Mouse (Mus musculus) heart, embryonic 12.5 days (tissue): Measurements from ENCODE around the gene Syt2. TPM values are rescaled to one million over a fixed set of nuclear protein-coding genes. Genes with fewer than 3 reads are reported as not detected.
A peak's percentile ranks its signal among the peaks of the same experiment; 100 is the strongest.

Experiments
- ATAC-seq: fragments of 200-750 bp; cut with Nextera tagmentation; 2 replicates; pipeline ENCODE4 v1.8.0; 2017; ENCODE audit warnings: moderate TSS enrichment, moderate library complexity; ENCODE audit not compliant: insufficient number of reproducible peaks, low FRiP score
- H3K27ac ChIP-seq: fragments of 300-500 bp; sonication (generic); 2 replicates; pipeline ENCODE4 v1.5.1; 2016; ENCODE audit warnings: mild to moderate bottlenecking, moderate library complexity; ENCODE audit not compliant: poor library complexity, severe bottlenecking
- H3K27me3 ChIP-seq: fragments of 300-500 bp; sonication (generic); replicated peaks from 2 replicates; pipeline ENCODE4 v1.6.1; 2016; ENCODE audit warnings: mild to moderate bottlenecking, moderate library complexity
- H3K36me3 ChIP-seq: fragments of 300-500 bp; sonication (generic); 2 replicates; pipeline ENCODE4 v1.6.1; 2016; ENCODE audit warnings: mild to moderate bottlenecking, moderate library complexity
- H3K4me1 ChIP-seq: fragments of 300-500 bp; sonication (generic); replicated peaks from 2 replicates; pipeline ENCODE4 v1.6.1; 2016; ENCODE audit warnings: mild to moderate bottlenecking
- H3K4me2 ChIP-seq: fragments of 300-500 bp; sonication (generic); 2 replicates; pipeline ENCODE4 v1.6.1; 2016; ENCODE audit warnings: mild to moderate bottlenecking, moderate library complexity
- H3K4me3 ChIP-seq: fragments of 300-500 bp; sonication (generic); 2 replicates; pipeline ENCODE4 v1.5.1; 2016; ENCODE audit warnings: mild to moderate bottlenecking
- H3K9ac ChIP-seq: fragments of 300-500 bp; sonication (generic); 2 replicates; pipeline ENCODE4 v1.6.1; 2016; ENCODE audit warnings: mild to moderate bottlenecking, moderate library complexity
- H3K9me3 ChIP-seq: fragments of 300-500 bp; sonication (generic); replicated peaks from 2 replicates; pipeline ENCODE4 v1.6.1; 2016; ENCODE audit warnings: mild to moderate bottlenecking, moderate library complexity
- WGBS: fragments of 180-500 bp; shearing (Covaris S2); methylation state at CpG from one replicate; pipeline ENCODE4 v1.1.7; 2016; 5-methylcytosine and 5-hydroxymethylcytosine counted together
- microRNA-seq: library from miRNA; unstranded; fragments of <30 nt; microRNA quantifications from one replicate; pipeline ENCODE4, GENCODE M21; 2017
- polyA plus RNA-seq: library from polyadenylated mRNA; unstranded; fragments of >200 nt; fragmentation: Nextera tagmentation; extraction: Ambion mirVana; gene quantifications from 2 replicates; pipeline ENCODE4 v1.2.1, GENCODE M21; 2016

The Syt2 gene
- polyA plus RNA-seq, 1 experiment from 2014 or later: 0.23 TPM

- WGBS: 96% methylated on average over 1 of the region's 1 CpGs
- Histone ChIP-seq H3K9me3 (peaks cover 8% of the 10 kb centered on the region), H3K4me2 (no peak overlapping the region), H3K27me3 (no peaks in the 10 kb centered on the region), H3K27ac (no peak overlapping the region), H3K4me3 (no peak overlapping the region), H3K36me3 (peaks cover 23% of the 10 kb centered on the region), H3K9ac (no peak overlapping the region), H3K4me1 (peaks cover 13% of the 10 kb centered on the region)
- ATAC-seq: no peak
Observed at GRCm38 (mm10) chr1:134796076-134796475, 149.6 kb downstream of the Syt2 start.

- H3K9ac ChIP-seq: no peak overlapping the region
- no peak for ATAC-seq
- 86% methylated on average over 3 of the region's 3 CpGs for WGBS
Observed at GRCm38 (mm10) chr1:134796536-134796935, 150.1 kb downstream of the Syt2 start.

GRCm38 (mm10) chr1:134801758-134802157, 155.3 kb downstream of the Syt2 start:
- peak overlapping the region; percentile 27; the same call in 1 of the 2 replicates for H3K4me3 ChIP-seq
- H3K4me2 ChIP-seq: peak overlapping the region; percentile 59

More at GRCm38 (mm10) chr1:134796536-134796935, 150.1 kb downstream of the Syt2 start:
- H3K4me3 ChIP-seq: no peak overlapping the region
- no peak overlapping the region for H3K27ac ChIP-seq
- H3K36me3 ChIP-seq: peaks cover 23% of the 10 kb centered on the region
- peaks cover 17% of the 10 kb centered on the region for H3K4me1 ChIP-seq
- H3K4me2 ChIP-seq: no peak overlapping the region
- H3K27me3 ChIP-seq: no peaks in the 10 kb centered on the region
- peaks cover 8% of the 10 kb centered on the region for H3K9me3 ChIP-seq

DNA sequence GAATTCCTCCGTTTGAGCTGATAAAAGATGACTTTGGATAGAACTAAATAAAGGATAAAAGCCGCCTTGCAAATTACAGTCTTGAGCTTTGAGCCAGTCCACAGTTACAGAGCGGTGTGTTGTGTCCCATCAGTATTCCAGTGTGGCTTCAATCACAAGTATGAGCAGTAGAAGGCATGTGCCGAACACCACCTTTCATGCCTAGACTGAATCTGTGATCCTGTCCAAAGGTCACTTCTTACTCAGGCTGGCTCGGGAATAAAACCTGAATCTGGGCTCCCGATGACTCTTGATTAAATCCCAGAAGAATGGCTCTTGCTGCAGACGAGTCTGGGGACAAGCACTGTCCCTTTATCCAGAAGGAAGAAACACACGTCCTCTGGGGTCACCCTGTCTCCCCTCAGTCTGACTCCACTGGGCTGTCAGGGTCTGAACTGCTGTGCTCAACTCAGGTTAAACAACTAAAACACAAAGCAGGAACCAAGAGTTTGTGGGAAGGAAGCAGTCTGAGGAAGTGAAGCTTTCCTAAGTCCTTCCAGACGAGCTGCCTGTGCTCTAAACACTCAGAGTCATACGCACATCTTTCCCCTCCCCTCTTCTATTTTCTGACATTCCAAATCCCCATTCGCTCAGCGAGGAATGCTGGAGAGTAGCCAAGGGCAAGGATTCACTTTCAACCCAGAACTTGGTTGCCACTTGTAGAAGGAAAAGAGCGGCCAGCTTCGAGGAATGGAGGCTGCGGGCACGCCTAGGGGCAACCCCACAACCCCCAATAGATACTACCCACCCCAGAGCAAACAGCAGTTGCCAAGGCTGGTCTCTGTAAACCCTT, 157.0 kb downstream of the Syt2 start:
- Histone ChIP-seq H3K9me3 (peaks cover 8% of the 10 kb centered on the region), H3K27ac (peak overlapping the region; percentile 96), H3K4me1 (peaks cover 54% of the 10 kb centered on the region), H3K9ac (peak overlapping the region; percentile 49), H3K4me3 (peak overlapping the region; percentile 24), H3K4me2 (peak overlapping the region; percentile 59), H3K36me3 (peaks cover 14% of the 10 kb centered on the region), H3K27me3 (no peaks in the 10 kb centered on the region)
- WGBS: 31% methylated on average over 16 of the region's 16 CpGs
- ATAC-seq: 0 out of 2 replicates have a peak, but pooled peaks have one; percentile 48

More at GRCm38 (mm10) chr1:134801758-134802157, 155.3 kb downstream of the Syt2 start:
- ATAC-seq: no peak
- Histone ChIP-seq H3K27ac (peak overlapping the region; percentile 21; the same call in 1 of the 2 replicates), H3K4me1 (peaks cover 46% of the 10 kb centered on the region), H3K9ac (0 out of 2 replicates have a peak overlapping the region, but pooled peaks have one; percentile 39), H3K27me3 (no peaks in the 10 kb centered on the region), H3K36me3 (peaks cover 21% of the 10 kb centered on the region), H3K9me3 (peaks cover 8% of the 10 kb centered on the region)
- 90% methylated on average over 7 of the region's 7 CpGs for WGBS

DNA sequence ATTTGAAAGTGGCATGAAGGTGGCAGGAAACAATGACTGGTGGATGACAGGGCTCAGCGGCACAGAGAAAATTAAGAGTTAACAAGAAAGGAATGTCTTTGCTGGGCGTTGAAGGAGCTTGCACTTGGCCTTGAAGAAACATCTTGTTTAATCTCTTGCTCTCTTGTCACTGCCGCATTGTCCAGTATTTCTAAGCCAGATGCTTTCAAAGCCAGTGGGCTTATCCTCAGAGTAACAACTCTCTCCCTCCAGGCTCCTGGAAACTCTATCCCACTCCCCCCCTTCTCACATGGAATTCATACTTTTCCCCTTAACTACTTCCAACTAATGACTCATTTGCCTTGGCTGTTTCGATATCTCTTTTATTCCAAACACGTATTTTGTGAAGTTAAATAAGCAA, 157.9 kb downstream of the Syt2 start:
- H3K4me2 ChIP-seq: 0 out of 2 replicates have a peak overlapping the region, but pooled peaks have one; percentile 59

GRCm38 (mm10) chr1:134805471-134805870, 159.0 kb downstream of the Syt2 start:
- peaks cover 52% of the 10 kb centered on the region for H3K4me1 ChIP-seq
- peaks cover 3% of the 10 kb centered on the region for H3K36me3 ChIP-seq
- no peak overlapping the region for H3K4me3 ChIP-seq
- WGBS: 87% methylated on average over 9 of the region's 9 CpGs
- no peaks in the 10 kb centered on the region for H3K9me3 ChIP-seq
- H3K27ac ChIP-seq: no peak overlapping the region
- no peak overlapping the region for H3K9ac ChIP-seq
- no peak for ATAC-seq
- H3K27me3 ChIP-seq: no peaks in the 10 kb centered on the region
- H3K4me2 ChIP-seq: no peak overlapping the region

More for the DNA sequence above, 157.9 kb downstream of the Syt2 start:
- H3K27ac ChIP-seq: peak overlapping the region; percentile 96
- H3K4me3 ChIP-seq: no peak overlapping the region
- no peak overlapping the region for H3K9ac ChIP-seq
- peaks cover 54% of the 10 kb centered on the region for H3K4me1 ChIP-seq
- no peaks in the 10 kb centered on the region for H3K27me3 ChIP-seq
- H3K36me3 ChIP-seq: peaks cover 5% of the 10 kb centered on the region
- H3K9me3 ChIP-seq: peaks cover 3% of the 10 kb centered on the region
- ATAC-seq: no peak
- WGBS: 39% methylated on average over 5 of the region's 5 CpGs

Small RNA genes within 50 kb of the gene (microRNA-seq; reads per million reads assigned to microRNA genes)
- not detected for gene Gm22232

Other genes starting within 250 kb of the Syt2 start
- gene Cyb5r1, start 241.1 kb upstream of the Syt2 start, polyA plus RNA-seq: 37.6 and 38.8 TPM in 2 replicates
- gene Adipor1, start 231.3 kb upstream of the Syt2 start, polyA plus RNA-seq: 126 and 134 TPM in 2 replicates
- 18.8 and 20.4 TPM in 2 replicates for gene Klhl12, start 191.1 kb upstream of the Syt2 start, polyA plus RNA-seq
- 32.2 and 32.8 TPM in 2 replicates for gene Rabif, start 152.0 kb upstream of the Syt2 start, polyA plus RNA-seq
- not detected in 2 replicates for gene Mgat4e, start 97.0 kb upstream of the Syt2 start, polyA plus RNA-seq
- 39.9 and 41.4 TPM in 2 replicates for gene Kdm5b, start 86.5 kb upstream of the Syt2 start, polyA plus RNA-seq